Mouse (Mus musculus) ovary, adult 10 weeks (tissue): Measurements from ENCODE around the gene Gm29609. TPM values are rescaled to one million over a fixed set of nuclear protein-coding genes. Genes with fewer than 3 reads are reported as not detected.

Experiments
- polyA plus RNA-seq: library from polyadenylated mRNA; stranded (reverse); fragments of 350-450 nt; fragmentation: Illumina TruSeq; extraction: RNeasy Lipid Tissue Mini Kit (QIAGEN cat#74804); gene quantifications from one replicate; pipeline ENCODE4 v1.2.3, GENCODE M21; 2014

Gm29609 gene
- 0.48 TPM for polyA plus RNA-seq

GRCm38 (mm10) chr5:31179766-31180630, at the start of gene Gm29609, which contains the start of gene Gtf3c2:
Gene Gm29609 (minus strand): TSS chr5:31179911.
Gene Gtf3c2 (minus strand): TSS chr5:31180144.

GRCm38 (mm10) chr5:31220448-31221303, 41.0 kb upstream of the Gm29609 start, which contains the start of gene Ppm1g:
Gene Ppm1g (minus strand): TSS chr5:31220687.

GRCm38 (mm10) chr5:31201742-31202590, 22.3 kb upstream of the Gm29609 start, which contains the start of gene Zfp513:
Gene Zfp513 (minus strand): TSS chr5:31202303.

GRCm38 (mm10) chr5:31192939-31193630, 13.4 kb upstream of the Gm29609 start, which contains the start of the genes Snx17 and Eif2b4:
Gene Snx17 (plus strand): TSS chr5:31193227.
Gene Eif2b4 (minus strand): TSS chr5:31193430.

GRCm38 (mm10) chr5:31154152-31154553, 25.6 kb downstream of the Gm29609 start, which contains the start of gene Mpv17:
Gene Mpv17 (minus strand): TSS chr5:31154251.

GRCm38 (mm10) chr5:31138241-31138967, 41.3 kb downstream of the Gm29609 start, which contains the start of gene Ucn:
Gene Ucn (minus strand): TSS chr5:31138829.

GRCm38 (mm10) chr5:31116354-31116753, 63.4 kb downstream of the Gm29609 start, which contains the start of gene Trim54:
Gene Trim54 (plus strand): TSS chr5:31116712.

GRCm38 (mm10) chr5:31108000-31108490, 71.7 kb downstream of the Gm29609 start, which contains the start of gene Slc30a3:
Gene Slc30a3 (minus strand): TSS chr5:31108237.

GRCm38 (mm10) chr5:31105814-31106335, 73.8 kb downstream of the Gm29609 start, which contains the start of gene Dnajc5g:
Gene Dnajc5g (plus strand): TSS chr5:31106285.

Other genes with a start within 250 kb of the Gm29609 start
- not detected for gene Cgref1, start 234.3 kb downstream of the Gm29609 start, polyA plus RNA-seq
- 11.1 TPM for gene Preb, start 219.6 kb downstream of the Gm29609 start, polyA plus RNA-seq
- 4.5 TPM for gene Tcf23, start 211.2 kb downstream of the Gm29609 start, polyA plus RNA-seq
- 77.8 TPM for gene Atraid, start 131.6 kb downstream of the Gm29609 start, polyA plus RNA-seq
- gene Slc5a6, start 131.0 kb downstream of the Gm29609 start, polyA plus RNA-seq, result 1.9 TPM
- 1.7 TPM for gene Cad, start 125.1 kb downstream of the Gm29609 start, polyA plus RNA-seq
- gene Dnajc5g, start 73.6 kb downstream of the Gm29609 start, polyA plus RNA-seq, result 0.97 TPM
- not detected for gene Slc30a3, start 71.7 kb downstream of the Gm29609 start, polyA plus RNA-seq
- gene Trim54, start 63.2 kb downstream of the Gm29609 start, polyA plus RNA-seq, result not detected
- not detected for gene Ucn, start 41.1 kb downstream of the Gm29609 start, polyA plus RNA-seq
- 41.7 TPM for gene Mpv17, start 25.7 kb downstream of the Gm29609 start, polyA plus RNA-seq
- gene Gtf3c2, start 233 bp upstream of the Gm29609 start, polyA plus RNA-seq, result 47.4 TPM
- gene Snx17, start 13.3 kb upstream of the Gm29609 start, polyA plus RNA-seq, result 57.4 TPM
- gene Eif2b4, start 13.5 kb upstream of the Gm29609 start, polyA plus RNA-seq, result 2.3 TPM
- 1.5 TPM for gene Zfp513, start 22.4 kb upstream of the Gm29609 start, polyA plus RNA-seq
- gene Ppm1g, start 40.8 kb upstream of the Gm29609 start, polyA plus RNA-seq, result 30.2 TPM
- gene Nrbp1, start 61.0 kb upstream of the Gm29609 start, polyA plus RNA-seq, result 85.1 TPM
- gene Gm9970, start 61.3 kb upstream of the Gm29609 start, polyA plus RNA-seq, result not detected
- gene Krtcap3, start 71.8 kb upstream of the Gm29609 start, polyA plus RNA-seq, result not detected
- 18.2 TPM for gene Ift172, start 111.2 kb upstream of the Gm29609 start, polyA plus RNA-seq
- gene Fndc4, start 116.2 kb upstream of the Gm29609 start, polyA plus RNA-seq, result 9.6 TPM
- gene Gckr, start 117.5 kb upstream of the Gm29609 start, polyA plus RNA-seq, result 0.43 TPM